Mouse (Mus musculus) kidney, postnatal 10 days (tissue): ENCODE data around the gene Gprc5d.
A peak's percentile ranks its signal among the peaks of the same experiment; 100 is the strongest.

Experiments used
- DNase-seq: peaks from one replicate; pipeline ENCODE4 v3.0.0; 2021; ENCODE audit warnings: mixed read lengths

Gprc5d gene

DNA sequence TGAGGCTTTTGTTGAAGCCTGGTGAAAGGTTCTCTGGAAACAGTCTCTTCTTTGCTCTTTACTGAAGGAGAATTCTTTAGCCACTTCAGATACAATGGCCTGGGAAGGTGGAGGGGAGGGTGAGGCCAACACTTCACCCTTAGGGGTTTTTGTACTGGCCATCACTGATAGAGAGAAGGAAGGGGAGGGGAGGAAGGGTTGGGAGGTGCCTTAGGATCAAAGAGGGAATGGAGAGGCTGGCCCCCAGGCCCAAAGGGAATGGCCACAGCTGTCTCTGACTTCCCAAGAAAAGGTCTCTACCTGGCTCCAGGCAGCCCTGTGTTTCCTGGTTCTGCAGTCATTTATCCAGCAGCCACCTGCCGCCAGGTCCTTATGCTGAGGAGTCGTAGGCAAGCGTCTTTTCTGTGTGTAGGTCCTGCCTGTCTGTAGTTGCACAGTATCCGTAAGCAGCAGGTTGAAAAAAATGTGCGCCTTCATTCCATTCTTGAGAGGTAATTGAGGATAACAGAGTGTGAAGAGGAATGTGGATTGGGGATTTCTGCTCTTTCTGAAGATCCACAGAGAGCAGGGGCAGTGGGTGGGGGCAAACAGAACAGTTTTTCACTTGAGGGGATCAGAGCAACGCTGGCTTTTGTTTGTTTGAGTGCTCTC is 51.2 kb downstream of the Gprc5d start:
- DNase-seq: no peak

- DNase-seq: peak; percentile 73
These were observed 52.7 kb downstream of the Gprc5d start, which contains the start of gene Gprc5a for GRCm38 (mm10) chr6:135065236-135065957. Gprc5a (plus strand) TSS chr6:135065651.

- DNase-seq: no peak
These were observed 53.5 kb downstream of the Gprc5d start for GRCm38 (mm10) chr6:135064621-135065020.

GRCm38 (mm10) chr6:135060728-135061127 is 57.4 kb downstream of the Gprc5d start:
- DNase-seq: no peak
